Mouse (Mus musculus): ENCODE data around the gene Zfp871. TPM values are rescaled to one million over a fixed set of nuclear protein-coding genes. Genes with fewer than 3 reads are reported as not detected.
"Not testable (repeated sequence)": the region's sequence is repeated elsewhere in the genome, so short reads cannot be mapped to it uniquely, and the experiment has no call there.

Zfp871 gene
- polyA plus RNA-seq, 1 experiment from 2014 or later: 48.1 TPM

- no peaks in the 10 kb centered on the region for H3K27me3 ChIP-seq (ENCODE audit: control insufficient read depth, insufficient read depth, low read length)
- no peaks in the 10 kb centered on the region for H3K4me1 ChIP-seq (replicated peaks; ENCODE audit: control insufficient read depth, insufficient read depth, low read length)
- no peaks in the 10 kb centered on the region; the same call in 1 of the 2 replicates for H3K9me3 ChIP-seq (ENCODE audit: control insufficient read depth, low read length)
- H3K4me3 ChIP-seq (ENCODE audit: low read depth, low read length): no peak overlapping the region
- H3K27ac ChIP-seq (ENCODE audit: low read depth, low read length): no peak overlapping the region
- no peak overlapping the region for H3K9ac ChIP-seq (ENCODE audit: low read length)
- DNase-seq (ENCODE audit: low spot score) (no peak), ATAC-seq (replicated peaks; ENCODE audit: low FRiP score) (no peak)
- no peak overlapping the region for H3K4me2 ChIP-seq (ENCODE audit: low read depth, low read length, severe bottlenecking)
- 70% methylated on average over 7 of the region's 7 CpGs for WGBS
- no peaks in the 10 kb centered on the region for H3K36me3 ChIP-seq (ENCODE audit: control insufficient read depth, insufficient read depth, low read length)
Observed at GRCm38 (mm10) chr17:32722771-32723170, 65.3 kb downstream of the Zfp871 start.

DNA sequence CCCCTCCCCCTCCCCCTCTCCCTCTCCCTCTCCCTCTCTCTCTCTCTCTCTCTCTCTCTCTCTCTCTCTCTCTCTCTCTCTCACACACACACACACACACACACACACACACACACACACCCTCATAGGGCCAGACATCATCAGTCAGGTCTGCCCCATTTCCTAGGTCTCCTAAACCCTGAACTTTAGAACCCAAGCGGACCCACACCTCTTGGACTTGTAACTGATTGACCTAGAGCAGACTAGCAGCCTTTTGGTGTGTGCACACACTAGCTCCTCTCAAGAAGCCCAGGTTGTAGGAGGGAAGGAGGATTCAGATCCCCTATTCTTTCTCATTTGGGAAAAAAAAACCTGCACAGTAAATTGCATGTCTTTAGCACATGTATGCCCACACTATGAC is 65.9 kb downstream of the Zfp871 start:
- not testable (repeated sequence) for H3K9ac ChIP-seq (ENCODE audit: low read length); H3K4me3 ChIP-seq (ENCODE audit: low read depth, low read length); H3K36me3 ChIP-seq (ENCODE audit: control insufficient read depth, insufficient read depth, low read length); ATAC-seq (replicated peaks; ENCODE audit: low FRiP score); H3K27ac ChIP-seq (ENCODE audit: low read depth, low read length); H3K27me3 ChIP-seq (ENCODE audit: control insufficient read depth, insufficient read depth, low read length); DNase-seq (ENCODE audit: low spot score); H3K4me2 ChIP-seq (ENCODE audit: low read depth, low read length, severe bottlenecking); H3K4me1 ChIP-seq (replicated peaks; ENCODE audit: control insufficient read depth, insufficient read depth, low read length); H3K9me3 ChIP-seq (ENCODE audit: control insufficient read depth, low read length)
- 85% methylated on average over 1 of the region's 1 CpGs for WGBS

Other genes starting within 250 kb of the Zfp871 start
- gene Cyp4f37, start 167.0 kb downstream of the Zfp871 start, polyA plus RNA-seq (2014; fragmentation: Nextera tagmentation; extraction: Ambion mirVana): not detected in 2 replicates
- gene Cyp4f40, start 129.4 kb downstream of the Zfp871 start, polyA plus RNA-seq (2014; fragmentation: Nextera tagmentation; extraction: Ambion mirVana): not detected in 2 replicates
- 1.1 and 1.8 TPM in 2 replicates for gene Cyp4f15, start 102.7 kb downstream of the Zfp871 start, polyA plus RNA-seq (2014; fragmentation: Nextera tagmentation; extraction: Ambion mirVana)
- gene Zfp811, start 21.6 kb upstream of the Zfp871 start, polyA plus RNA-seq (2014; fragmentation: Nextera tagmentation; extraction: Ambion mirVana): 25.0 and 27.4 TPM in 2 replicates
- 17.9 and 20.3 TPM in 2 replicates for gene Zfp799, start 42.0 kb upstream of the Zfp871 start, polyA plus RNA-seq (2014; fragmentation: Nextera tagmentation; extraction: Ambion mirVana)
- gene Zfp870, start 103.4 kb upstream of the Zfp871 start, polyA plus RNA-seq (2014; fragmentation: Nextera tagmentation; extraction: Ambion mirVana): 9.0 and 10.1 TPM in 2 replicates
- gene Cyp4f14, start 129.1 kb upstream of the Zfp871 start, polyA plus RNA-seq (2014; fragmentation: Nextera tagmentation; extraction: Ambion mirVana): not detected in 2 replicates
- gene Cyp4f13, start 159.1 kb upstream of the Zfp871 start, polyA plus RNA-seq (2014; fragmentation: Nextera tagmentation; extraction: Ambion mirVana): 3.3 and 4.0 TPM in 2 replicates
- 13.6 and 14.6 TPM in 2 replicates for gene Zfp472, start 177.5 kb upstream of the Zfp871 start, polyA plus RNA-seq (2014; fragmentation: Nextera tagmentation; extraction: Ambion mirVana)
- 16.2 and 16.7 TPM in 2 replicates for gene Zfp952, start 204.8 kb upstream of the Zfp871 start, polyA plus RNA-seq (2014; fragmentation: Nextera tagmentation; extraction: Ambion mirVana)
- gene Zfp763, start 245.1 kb upstream of the Zfp871 start, polyA plus RNA-seq (2014; fragmentation: Nextera tagmentation; extraction: Ambion mirVana): 20.4 and 23.2 TPM in 2 replicates

All from forebrain, embryonic 11.5 days (tissue).